Mouse (Mus musculus) megakaryocyte, adult 5-6 weeks (primary cell): ENCODE results near the gene Bach1. TPM values are rescaled to one million over a fixed set of nuclear protein-coding genes. Genes with fewer than 3 reads are reported as not detected.
A peak's percentile ranks its signal among the peaks of the same experiment; 100 is the strongest.

Experiments used
- ATAC-seq: 2 replicates; pipeline ENCODE4 v1.8.0; 2016; ENCODE audit warnings: mild to moderate bottlenecking, inconsistent platforms; ENCODE audit not compliant: poor library complexity, severe bottlenecking
- total RNA-seq, 2 experiments: library from RNA; stranded (forward) in 1 of 2; stranded (reverse) in 1 of 2; fragments of 153-499, 151-499 nt in 1 of 2; fragments of 221-1000, 200-1000 nt in 1 of 2; gene quantifications; 2 replicates each; pipeline versions ENCODE4 v1.2.3 to v1.2.4; 2015 to 2017

Bach1 gene
- total RNA-seq, 2 experiments from 2014 or later: 53.5 to 90.8 TPM

- no peak for ATAC-seq
Measured at GRCm38 (mm10) chr16:87734868-87735381, 36.2 kb downstream of the Bach1 start.

DNA sequence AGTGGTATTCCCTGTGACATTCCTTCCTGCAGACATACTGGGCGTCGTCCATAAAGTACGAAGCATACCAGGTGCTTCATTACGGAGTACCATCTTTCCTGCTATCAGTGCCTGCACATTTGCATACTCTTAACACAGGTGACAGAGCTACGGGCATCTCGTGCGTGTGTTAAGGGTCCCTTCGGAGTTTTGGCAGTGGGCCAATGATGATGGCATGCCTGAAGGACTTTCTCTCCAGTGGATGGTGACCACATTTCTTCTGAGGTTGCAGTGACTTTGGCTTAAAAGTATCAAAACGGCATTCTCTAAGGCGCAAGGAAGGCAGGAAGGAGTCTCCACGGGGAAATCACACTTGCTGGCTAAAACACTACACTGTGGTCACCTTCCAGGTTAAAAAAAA lies 37.4 kb downstream of the Bach1 start:
- ATAC-seq: no peak

DNA sequence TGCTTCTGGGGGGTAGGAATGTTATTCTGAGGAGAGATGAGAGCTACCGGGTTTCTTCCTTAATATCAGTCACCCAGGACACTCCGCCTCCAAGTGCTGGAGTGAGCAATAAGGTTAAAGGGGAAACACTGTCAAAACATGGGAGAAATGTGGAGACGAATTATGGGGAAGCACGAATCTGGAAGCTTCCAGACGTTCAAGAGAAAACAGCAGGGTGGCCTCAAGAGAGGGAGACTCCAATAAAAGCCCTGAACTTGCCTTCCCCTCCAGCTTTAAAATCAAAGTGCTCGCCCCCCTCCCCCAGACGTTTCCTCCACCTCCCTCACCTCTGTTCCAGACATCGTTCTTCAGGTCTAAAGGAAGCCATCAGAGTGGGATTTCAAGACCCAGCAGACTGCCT lies 38.6 kb downstream of the Bach1 start:
- no peak for ATAC-seq

- ATAC-seq: peak; percentile 41
Measured at GRCm38 (mm10) chr16:87737842-87738639, 39.3 kb downstream of the Bach1 start.

GRCm38 (mm10) chr16:87741034-87741715 lies 42.4 kb downstream of the Bach1 start:
- no peak for ATAC-seq

DNA sequence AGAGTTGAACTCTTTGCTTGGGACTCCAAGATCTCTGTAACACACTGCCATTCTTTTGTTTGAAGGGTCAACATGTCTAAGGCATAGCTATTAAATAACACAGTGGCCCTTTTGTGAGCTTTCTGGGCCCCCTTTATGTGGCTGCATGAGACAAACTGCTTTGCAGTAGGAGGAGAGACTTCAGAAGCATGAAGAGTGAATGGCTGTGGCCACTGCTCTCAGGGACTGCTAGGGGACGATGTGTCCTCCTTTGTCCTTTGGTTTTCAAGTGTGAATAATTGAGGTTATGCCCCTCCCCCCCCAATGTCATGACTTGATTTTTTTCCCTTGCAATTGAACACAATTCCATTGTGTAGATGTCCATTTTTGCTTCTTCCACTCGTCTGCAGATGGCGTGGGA lies 44.9 kb downstream of the Bach1 start:
- ATAC-seq: no peak

GRCm38 (mm10) chr16:87744338-87744737 lies 45.6 kb downstream of the Bach1 start:
- no peak for ATAC-seq

- ATAC-seq: no peak
Measured at GRCm38 (mm10) chr16:87745192-87745945, 46.6 kb downstream of the Bach1 start.

DNA sequence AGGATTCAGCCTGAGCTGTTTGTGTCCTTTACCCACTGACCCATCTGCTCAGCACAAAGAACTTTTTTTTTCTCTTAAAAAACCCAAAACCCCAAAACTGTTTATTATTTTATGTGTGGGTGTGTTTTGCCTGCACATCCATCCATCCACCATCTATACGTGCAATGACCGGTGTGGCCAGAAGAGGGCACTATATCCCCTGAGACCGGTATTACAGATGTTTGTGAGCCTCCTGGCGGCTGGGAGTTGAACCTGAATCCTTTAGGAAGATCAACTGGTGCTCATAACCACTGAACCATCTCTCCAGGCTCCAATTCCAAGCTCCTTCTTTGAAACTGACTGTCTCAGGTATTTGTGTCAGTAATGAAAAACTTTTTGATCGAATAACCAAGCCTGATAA lies 48.0 kb downstream of the Bach1 start:
- peak; percentile 99 for ATAC-seq

GRCm38 (mm10) chr16:87751243-87751642 lies 52.5 kb downstream of the Bach1 start:
- 0 out of 2 replicates have a peak, but pooled peaks have one; percentile 13 for ATAC-seq

DNA sequence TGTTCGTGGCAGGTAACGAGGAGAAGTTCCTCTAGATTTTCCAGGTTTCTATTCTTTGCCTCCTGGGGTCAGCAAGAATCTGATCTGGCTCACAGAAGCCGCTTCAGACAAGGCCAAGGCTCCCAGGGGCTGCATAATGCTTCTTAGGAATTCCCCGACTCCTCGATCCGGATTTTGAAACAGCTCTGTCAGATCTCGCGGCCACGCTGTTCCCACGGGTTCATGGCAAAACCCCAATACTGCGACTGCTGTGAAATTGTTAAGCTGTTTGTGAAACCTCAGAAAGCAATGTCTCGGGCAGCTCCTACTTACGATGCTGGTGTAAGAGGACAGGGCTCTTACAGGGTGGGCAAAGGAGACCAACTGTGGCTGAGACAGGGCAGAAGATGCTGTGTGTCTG lies 53.7 kb downstream of the Bach1 start:
- ATAC-seq: no peak

GRCm38 (mm10) chr16:87754858-87755257 lies 56.1 kb downstream of the Bach1 start:
- ATAC-seq: peak; percentile 89

DNA sequence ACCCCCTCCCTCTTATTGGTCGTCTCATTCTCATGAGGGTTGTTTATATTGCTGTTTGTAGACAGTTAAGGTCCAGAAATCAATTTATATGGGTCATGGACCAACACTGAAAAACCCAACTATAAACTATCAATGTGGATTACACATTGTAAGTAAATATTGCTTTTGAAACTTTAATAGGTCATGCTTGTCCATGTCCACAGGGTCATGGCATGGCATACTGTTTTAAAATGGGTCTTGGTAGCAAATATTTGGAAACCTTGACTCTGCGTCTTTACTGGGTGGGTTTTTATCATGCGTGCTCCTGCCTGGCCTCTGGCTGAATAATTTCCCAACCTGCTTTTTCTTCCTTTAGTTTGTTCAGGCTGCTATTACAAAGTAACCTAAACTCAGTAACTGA lies 57.2 kb downstream of the Bach1 start:
- ATAC-seq: no peak

GRCm38 (mm10) chr16:87758016-87758415 lies 59.3 kb downstream of the Bach1 start:
- no peak for ATAC-seq

DNA sequence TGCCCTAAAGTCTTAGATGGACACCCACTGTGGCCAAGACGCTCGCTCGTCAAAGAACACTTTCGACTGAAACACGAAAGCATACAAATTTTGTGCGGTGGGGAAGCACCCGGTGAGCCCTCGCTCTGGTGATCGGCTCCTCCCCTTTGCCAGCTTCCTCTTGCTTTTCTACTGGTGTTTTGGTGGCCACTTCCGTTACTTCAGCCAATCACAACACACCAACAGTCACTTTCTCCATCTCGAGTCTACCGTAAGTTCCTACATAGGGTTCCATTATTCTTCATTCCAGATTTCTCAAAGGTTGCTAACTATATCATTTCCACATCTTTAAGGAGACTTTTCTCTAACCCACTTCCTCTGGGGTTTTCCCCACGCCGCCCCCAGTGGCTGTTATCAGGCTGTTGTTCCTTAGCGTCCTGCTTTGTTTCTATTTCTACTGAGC lies 65.9 kb downstream of the Bach1 start:
- no peak for ATAC-seq

- no peak for ATAC-seq
Measured at GRCm38 (mm10) chr16:87765984-87766383, 67.2 kb downstream of the Bach1 start.

- no peak for ATAC-seq
Measured at GRCm38 (mm10) chr16:87770576-87770975, 71.8 kb downstream of the Bach1 start.

GRCm38 (mm10) chr16:87771926-87772325 lies 73.2 kb downstream of the Bach1 start:
- no peak for ATAC-seq

DNA sequence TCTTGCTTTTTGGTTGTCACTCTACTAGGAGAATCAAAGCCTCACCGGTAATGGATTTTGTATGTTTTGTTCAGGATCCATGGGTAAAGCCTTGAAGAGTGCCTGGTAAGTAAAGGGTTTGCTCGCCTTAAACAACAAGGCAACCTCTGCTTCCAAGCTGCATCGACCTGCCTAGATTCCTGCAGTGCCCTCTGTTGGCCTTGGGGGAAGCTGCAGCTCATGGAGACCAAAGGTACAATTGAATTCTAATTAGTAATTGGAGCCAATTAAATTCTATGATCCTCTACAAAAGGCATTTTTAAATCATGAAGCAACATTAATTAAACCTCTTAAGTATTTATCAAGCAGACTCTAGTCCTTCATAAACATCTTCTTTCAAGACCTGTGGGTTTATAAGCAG lies 75.7 kb downstream of the Bach1 start:
- 0 out of 2 replicates have a peak, but pooled peaks have one; percentile 47 for ATAC-seq

- ATAC-seq: 0 out of 2 replicates have a peak, but pooled peaks have one; percentile 27
Measured at GRCm38 (mm10) chr16:87777373-87777772, 78.6 kb downstream of the Bach1 start.

- ATAC-seq: no peak
Measured at GRCm38 (mm10) chr16:87781637-87782036, 82.9 kb downstream of the Bach1 start.
